Mouse (Mus musculus) urinary bladder, postnatal 25 days (tissue): Measurements from ENCODE around the gene Plpp6.
A peak's percentile ranks its signal among the peaks of the same experiment; 100 is the strongest.

Experiments
- DNase-seq: peaks from one replicate; pipeline ENCODE4 v3.0.0; 2022; ENCODE audit warnings: low spot score

Gene Plpp6

GRCm38 (mm10) chr19:28963842-28964551, at the start of gene Plpp6:
TSS of gene Plpp6 (plus strand) at chr19:28963953.
- peak; percentile 74 for DNase-seq

- DNase-seq, result no peak
Observed at GRCm38 (mm10) chr19:28914598-28914997, 49.2 kb upstream of the Plpp6 start.

GRCm38 (mm10) chr19:28915602-28916250, 48.0 kb upstream of the Plpp6 start:
- no peak for DNase-seq

DNA sequence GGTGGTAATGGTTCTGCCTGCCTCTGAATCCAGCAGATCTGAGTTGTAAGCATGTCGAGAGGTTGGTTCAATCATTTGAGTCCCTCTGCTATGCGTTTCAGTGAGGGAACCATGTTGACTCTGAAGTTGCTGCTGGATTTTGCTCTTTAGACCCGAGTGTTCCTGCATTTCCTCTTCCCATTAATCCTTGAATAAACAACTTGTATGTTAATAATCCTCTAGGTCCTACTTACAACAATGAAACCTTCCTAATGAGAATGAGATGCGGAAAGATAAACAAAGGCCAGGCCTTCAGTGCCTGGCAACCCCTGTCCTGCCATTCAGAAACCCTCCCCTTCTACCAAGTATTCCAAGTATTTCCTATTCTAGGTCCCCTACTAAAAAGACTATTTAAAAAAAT, 47.3 kb upstream of the Plpp6 start:
- no peak for DNase-seq

GRCm38 (mm10) chr19:28917839-28918238, 45.9 kb upstream of the Plpp6 start:
- DNase-seq, result no peak

DNA sequence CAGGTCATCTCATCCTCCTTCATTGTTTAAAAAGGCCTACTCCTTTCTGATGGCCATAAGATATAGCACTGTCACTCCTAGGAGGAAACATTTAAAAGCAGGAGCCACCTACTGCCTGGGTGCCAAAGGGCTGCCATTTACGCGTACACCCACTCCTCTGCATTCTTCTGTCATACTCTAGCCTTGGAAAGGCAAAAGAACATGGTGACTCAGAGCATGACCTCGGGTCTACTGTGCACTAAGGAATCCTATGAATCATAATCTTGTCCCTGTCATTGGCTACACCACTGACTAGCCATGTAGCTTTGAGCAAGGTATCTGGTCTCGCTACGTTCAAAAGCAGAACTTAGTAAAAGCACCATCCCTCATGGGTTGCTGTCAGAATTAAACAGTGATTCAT, 37.4 kb upstream of the Plpp6 start:
- DNase-seq, result no peak

DNA sequence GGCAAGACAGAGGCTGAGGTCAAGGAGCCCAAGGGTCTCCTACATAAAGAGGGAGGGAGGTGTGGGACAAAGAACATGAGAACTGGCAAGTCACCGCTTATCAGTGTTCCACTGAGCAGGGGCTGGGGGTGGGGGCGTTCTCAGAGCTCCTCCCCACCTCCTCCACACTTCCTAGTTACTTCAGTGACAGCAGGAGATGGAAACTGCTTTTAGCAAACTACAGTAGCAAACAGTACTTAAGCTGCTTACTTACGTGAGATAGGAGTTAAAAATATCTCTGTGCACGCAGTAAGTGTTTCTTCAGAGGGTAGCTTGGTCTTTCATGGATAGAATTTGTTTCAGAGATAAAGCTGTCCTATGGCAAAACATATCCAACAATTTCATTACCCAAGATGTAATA, 36.4 kb upstream of the Plpp6 start:
- no peak for DNase-seq

GRCm38 (mm10) chr19:28929034-28929433, 34.7 kb upstream of the Plpp6 start:
- DNase-seq, result no peak

GRCm38 (mm10) chr19:28934897-28935296, 28.9 kb upstream of the Plpp6 start:
- no peak for DNase-seq

GRCm38 (mm10) chr19:28940135-28940874, 23.4 kb upstream of the Plpp6 start:
- no peak for DNase-seq

GRCm38 (mm10) chr19:28941271-28941670, 22.5 kb upstream of the Plpp6 start:
- DNase-seq, result no peak

DNA sequence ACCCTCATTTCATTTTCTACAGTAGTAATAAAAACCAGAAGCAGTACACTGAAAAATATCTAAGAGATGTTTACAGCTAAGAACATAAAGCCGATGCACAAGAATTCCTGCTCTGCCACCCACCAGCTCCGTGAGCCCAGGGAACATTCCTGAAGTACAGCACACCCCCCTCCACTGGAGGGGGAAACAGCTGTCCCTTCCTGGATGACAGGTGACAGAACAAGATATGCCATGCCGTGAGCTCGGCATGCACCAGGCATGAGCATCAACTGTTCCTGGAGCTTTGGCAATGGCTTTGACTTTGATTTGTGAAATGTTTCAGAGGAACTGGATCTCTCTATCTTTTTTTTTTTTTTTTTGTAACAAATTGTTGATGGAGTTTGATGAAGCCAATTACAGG, 17.0 kb upstream of the Plpp6 start:
- no peak for DNase-seq

- no peak for DNase-seq
Observed at GRCm38 (mm10) chr19:28947311-28947710, 16.4 kb upstream of the Plpp6 start.

DNA sequence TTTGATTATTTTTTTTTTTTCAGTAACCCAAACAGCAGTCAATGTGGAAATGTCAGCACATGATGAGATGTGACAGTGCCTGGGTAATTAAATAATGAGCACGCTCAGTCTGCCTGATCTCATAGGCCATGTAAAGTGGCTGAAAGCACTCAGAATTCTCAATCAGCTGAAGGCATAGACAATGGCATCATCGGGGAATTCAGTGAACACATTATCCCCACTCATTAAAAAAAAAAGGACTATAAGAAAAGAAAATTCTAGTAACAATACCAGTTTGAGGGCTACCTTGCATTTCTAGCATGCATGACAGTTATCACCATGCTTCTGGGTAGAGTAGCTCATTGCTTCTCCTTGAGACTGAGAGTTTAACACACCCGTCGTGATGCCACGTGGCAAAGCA, 12.5 kb upstream of the Plpp6 start:
- no peak for DNase-seq

GRCm38 (mm10) chr19:28963113-28963512, 640 bp upstream of the Plpp6 start:
- no peak for DNase-seq

GRCm38 (mm10) chr19:28963513-28963841, 276 bp upstream of the Plpp6 start:
- no peak for DNase-seq

DNA sequence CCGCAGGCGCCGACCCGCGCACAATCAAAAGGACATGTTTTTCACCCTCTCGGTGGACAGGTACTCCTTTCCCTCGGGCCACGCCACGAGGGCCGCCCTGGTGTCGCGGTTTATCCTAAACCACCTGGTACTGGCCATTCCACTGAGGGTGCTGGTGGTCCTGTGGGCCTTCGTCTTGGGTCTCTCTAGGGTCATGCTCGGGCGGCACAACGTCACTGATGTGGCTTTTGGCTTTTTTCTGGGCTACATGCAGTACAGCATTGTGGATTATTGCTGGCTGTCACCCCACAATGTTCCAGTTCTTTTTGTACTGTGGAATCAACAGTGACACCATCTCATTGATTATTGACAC, 775 bp downstream of the Plpp6 start:
- DNase-seq, result no peak

DNA sequence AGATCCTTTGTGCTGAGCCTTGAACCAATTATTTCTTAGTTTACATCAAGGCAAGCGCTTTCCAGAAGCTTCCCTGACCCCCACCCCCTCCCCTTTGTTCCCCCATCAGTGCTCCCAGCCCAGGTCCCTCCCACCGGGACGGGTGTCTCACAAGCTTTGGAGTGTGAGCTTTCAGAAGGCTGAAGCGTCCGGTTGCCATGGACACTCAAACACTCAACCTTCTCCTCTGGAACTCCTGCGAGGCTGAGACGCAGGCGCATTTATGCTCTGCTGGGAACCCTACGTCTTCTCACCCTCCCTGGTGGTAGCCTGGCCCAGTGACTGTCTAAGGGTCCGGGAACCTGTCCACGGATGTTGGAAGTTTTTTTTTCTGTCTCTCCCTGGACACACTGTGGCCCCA, 3.9 kb downstream of the Plpp6 start, which contains the start of gene 4430402I18Rik:
4430402I18Rik (minus strand) TSS at position 149 of the 400 bp plus-strand sequence.
- DNase-seq, result no peak

DNA sequence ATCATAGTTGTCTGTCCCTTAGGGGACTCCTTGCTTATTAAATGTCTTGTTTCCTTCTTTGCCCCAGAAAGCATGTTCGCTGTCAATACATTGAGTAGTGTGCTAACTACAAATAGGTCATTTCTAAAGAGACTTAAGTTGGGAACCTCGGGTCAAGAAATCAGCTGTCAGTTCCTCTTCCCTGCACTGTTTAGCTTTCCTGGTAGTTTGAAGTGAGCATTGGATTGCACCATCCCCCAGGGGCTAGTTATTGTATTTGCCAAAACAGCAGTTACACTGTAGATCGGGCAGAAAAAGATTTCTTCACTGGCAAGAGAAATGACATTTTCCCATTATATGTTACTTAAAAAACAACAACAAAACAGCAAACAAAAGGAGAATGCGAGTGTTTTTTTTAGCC, 4.4 kb downstream of the Plpp6 start:
- no peak for DNase-seq

DNA sequence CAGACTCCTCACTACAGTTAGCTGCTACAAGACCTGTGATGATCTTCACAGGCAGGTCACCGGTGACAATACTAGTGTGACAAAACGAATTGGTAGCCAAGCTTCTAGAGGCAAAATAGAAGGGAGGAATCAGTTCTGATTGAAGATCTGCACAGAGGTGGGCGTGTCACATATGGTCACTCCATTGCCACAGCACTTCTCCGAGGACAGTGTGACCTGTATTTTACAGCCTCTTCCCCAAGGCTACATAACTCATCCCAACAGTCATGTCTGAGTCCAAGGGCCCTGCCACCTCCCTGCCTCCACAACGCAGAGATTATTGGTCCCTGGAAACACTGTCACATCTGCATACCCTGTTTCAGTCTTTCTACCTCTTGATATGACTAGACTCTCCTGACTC, 5.5 kb downstream of the Plpp6 start:
- no peak for DNase-seq

DNA sequence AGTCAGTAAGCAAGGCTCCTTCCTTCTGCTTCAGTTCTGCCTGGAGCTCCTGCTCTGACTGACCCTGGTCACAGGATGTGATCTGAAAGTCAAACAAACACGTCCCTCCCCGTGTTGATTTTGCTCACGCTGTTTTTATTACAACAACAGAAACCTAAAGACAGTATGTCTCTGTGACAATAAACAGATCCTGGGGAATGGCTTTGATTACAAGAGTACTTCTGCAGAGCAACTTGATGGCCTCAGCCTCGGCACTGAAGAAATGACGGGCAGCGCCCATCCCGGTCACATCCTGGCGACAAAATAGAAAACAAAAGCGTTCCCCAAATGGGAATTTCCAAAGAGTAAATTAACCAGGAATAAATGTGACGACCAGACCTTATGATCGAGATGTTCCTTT, 6.5 kb downstream of the Plpp6 start:
- DNase-seq, result no peak

DNA sequence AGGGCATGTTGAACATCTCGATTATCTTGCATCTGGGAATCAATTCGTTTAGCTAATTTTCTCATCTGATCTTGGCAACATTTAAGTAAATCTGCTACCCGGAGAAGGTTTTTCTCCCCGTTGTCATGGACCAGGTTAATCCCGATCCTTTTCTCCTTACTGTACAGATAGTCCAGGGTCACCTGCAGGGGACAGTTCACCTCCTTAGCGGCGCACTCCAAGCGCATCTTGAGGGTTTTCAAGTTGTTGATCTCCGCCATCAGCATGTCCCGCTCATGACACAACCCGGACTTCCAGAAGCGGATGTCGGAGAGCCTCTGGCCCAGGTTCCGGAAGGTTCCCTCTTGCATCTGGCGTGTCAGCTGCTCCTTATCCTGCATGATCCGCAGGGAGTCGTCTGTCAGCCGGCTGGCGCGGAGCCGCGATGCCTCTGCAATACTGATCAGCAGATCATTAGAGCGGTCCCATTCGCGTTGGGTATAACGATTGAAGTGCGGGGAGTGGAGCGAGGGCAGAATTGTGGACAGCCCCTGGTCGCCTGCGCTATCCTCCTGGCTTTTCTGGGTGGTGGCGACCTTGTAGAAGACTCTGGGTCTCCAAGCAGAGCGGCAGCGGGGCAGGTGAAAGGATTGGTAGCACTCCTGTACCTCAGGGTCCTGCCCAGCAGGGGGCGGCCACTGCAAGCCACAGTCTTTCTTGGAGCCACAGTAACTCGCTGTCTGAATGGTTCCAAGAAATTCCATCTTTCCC, 11.3 kb downstream of the Plpp6 start:
- peak; percentile 80 for DNase-seq

DNA sequence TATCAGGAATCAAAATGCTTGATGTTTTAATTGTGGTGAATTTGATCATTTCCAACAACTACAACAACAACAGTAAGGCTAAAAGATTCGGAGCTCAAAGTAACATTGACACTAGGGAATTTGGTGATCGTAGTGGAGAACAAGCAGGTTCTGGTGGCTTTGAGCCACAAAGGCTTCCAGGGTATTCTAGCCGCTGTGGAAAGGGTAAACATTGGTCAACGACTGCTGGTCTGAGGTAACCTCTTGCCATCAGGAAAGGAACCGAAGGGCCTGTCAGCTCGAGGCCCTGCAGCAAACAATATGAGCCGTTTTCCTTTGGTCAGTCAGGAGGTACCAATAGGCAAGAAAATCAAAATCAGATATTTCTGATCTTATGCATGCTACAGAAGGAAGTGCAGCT, 18.9 kb downstream of the Plpp6 start:
- no peak for DNase-seq
